Mouse (Mus musculus): ENCODE results near the gene Gm29666.

DNA sequence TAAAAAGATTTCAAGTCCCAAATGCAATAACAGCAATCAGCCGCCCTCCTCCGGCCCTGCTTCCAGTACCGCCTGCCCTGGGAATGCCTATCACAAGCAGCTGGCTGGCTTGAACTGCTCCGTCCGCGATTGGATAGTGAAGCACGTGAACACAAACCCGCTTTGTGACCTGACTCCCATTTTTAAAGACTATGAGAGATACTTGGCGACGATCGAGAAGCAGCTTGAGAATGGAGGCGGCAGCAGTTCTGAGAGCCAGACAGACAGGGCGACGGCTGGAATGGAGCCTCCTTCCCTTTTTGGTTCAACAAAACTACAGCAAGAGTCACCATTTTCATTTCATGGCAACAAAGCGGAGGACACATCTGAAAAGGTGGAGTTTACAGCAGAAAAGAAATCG lies 15.1 kb upstream of the Gm29666 start:
- TF ChIP-seq POLR2A (IDR thresholded peaks at IDR 0.05; ENCODE audit: insufficient read depth, low read depth, low read length) (no peak), CTCF (IDR thresholded peaks at IDR 0.05; ENCODE audit: insufficient read depth, low read depth, low read length) (no peak)

All from olfactory bulb, adult 2 months (tissue).